Mouse (Mus musculus) kidney, adult 2 months (tissue): ENCODE data around the gene Cnpy1.

Source experiments
- CTCF ChIP-seq: fragments of 200-500 bp; conservative IDR thresholded peaks from 2 replicates; pipeline ENCODE4 v1.5.1; 2011; ENCODE audit warnings: low read depth, mild to moderate bottlenecking, control low read depth, low read length, moderate library complexity, mixed read lengths; ENCODE audit not compliant: insufficient read depth, insufficient read length
- POLR2A ChIP-seq: fragments of 200-500 bp; IDR thresholded peaks from one replicate; pipeline ENCODE4 v1.6.1; 2011; ENCODE audit warnings: low read depth, low read length, control low read depth

- TF ChIP-seq POLR2A (no peak), CTCF (no peak)
Observed at GRCm38 (mm10) chr5:28203086-28203485, 42.5 kb downstream of the Cnpy1 start.
